Mouse (Mus musculus) spleen, embryonic (tissue): Measurements from ENCODE around the gene Cltb.
"Not testable (repeated sequence)": the region's sequence is repeated elsewhere in the genome, so short reads cannot be mapped to it uniquely, and the experiment has no call there.

Experiments
- CTCF ChIA-PET: fragments of 350-600 bp; sonication (Branson Sonifier 250); formaldehyde crosslinking; loops from one replicate; lab custom pipeline; 2022; lab: Charles Lee

Cltb gene

DNA sequence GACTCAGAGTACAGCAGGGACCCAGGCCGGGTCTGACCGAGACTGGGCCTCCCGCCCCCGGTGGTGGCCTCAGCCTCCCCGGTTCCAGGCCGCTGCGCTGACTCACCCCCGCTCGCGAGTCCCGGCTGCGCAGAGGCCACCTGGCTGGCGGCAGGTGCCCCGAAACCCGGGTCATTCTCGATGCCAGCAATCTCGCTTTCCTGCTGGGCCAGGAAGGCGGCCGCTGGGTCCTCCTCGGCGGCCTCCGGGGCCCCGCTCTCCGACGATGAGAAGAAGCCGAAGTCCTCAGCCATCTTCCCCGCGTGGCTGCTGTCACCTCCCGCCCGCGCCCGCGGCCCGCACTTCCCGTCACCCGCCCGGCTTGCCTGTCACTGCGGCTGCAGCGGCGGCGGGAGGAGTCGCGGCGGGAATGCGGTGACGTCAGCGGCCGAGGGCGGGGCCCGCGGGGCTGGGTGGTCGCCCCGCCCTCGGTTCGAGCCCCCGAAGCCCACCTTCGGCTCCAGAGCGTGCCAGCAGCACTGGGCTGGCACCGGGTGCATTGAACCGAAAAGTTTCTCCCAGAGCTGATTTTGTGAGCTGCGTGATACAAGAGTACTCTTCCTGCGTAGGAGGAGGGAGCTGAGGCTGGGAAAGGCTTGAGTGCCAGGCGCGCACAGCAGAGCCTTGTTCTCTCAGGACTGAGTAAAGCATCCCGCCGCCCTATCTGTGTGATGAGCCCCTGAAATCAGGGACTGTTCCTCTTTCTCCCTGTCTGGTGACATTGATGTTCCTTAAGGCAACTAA is at the start of gene Cltb:
Gene Cltb (minus strand): TSS at position 373 of the 783 bp plus-strand sequence.
- CTCF ChIA-PET: interaction anchor here (0.9 to 1.0 kb wide), 2 partner anchors 19 to 35 kb away, joined by 3 to 5 read pairs; no protein-coding TSS in a partner anchor

DNA sequence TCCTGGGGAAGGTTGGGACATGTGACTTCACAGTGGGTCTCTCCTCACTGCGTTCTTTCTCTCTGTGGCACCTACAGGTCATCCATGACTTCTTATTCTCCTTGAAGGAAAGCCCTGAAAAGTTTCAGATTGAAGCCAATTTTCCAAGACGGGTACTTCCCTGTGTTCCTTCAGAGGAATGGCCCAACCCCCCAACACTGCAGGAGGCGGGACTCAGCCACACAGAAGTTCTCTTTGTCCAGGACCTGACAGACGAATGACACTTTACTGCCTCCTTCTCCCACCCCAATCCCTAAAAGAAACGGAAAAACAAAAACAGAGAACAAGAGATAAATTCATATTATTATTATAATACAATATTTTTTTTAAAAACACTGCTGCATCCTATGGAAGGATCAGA is 49.7 kb upstream of the Cltb start:
- CTCF ChIA-PET: no interaction called here

DNA sequence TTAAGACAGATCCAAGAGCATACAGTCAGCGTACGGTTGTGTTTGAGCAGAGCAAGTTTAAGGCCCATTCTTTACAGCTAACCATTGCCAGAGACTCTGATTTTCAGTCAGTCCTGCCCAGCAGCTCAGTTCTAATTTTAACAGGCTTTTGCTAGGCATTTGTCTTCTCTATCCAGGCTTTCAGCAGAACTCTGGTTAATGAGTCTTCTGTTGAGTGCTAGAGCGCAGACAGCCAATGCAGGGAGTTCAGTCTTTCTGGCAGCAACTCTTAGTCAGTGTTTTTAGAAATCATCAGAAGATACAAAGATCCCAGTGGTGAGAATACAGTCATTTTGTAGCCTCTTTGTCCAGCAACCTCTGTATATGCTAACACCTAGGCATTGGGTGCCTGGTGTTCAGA is 39.3 kb upstream of the Cltb start:
- CTCF ChIA-PET: no interaction called here

DNA sequence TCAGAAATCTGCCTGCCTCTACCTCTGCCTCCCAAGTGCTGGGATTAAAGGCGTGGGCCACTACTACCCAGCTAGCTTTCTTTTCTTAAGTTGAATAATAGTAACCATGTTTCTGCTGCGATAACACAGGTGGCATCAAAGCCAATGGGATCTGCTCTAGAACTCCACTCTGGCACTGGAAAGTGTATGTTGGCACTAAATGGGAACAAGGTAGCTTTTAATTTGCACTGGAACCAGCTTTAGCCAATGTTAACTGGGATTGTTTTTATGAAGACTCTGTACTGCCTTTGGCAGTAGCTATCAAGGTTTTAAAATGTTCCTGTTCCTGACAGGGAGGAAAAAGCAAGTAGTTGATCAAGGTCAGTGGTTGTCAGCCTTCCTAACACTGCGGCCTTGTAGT is 23.9 kb upstream of the Cltb start:
- CTCF ChIA-PET: no interaction called here

DNA sequence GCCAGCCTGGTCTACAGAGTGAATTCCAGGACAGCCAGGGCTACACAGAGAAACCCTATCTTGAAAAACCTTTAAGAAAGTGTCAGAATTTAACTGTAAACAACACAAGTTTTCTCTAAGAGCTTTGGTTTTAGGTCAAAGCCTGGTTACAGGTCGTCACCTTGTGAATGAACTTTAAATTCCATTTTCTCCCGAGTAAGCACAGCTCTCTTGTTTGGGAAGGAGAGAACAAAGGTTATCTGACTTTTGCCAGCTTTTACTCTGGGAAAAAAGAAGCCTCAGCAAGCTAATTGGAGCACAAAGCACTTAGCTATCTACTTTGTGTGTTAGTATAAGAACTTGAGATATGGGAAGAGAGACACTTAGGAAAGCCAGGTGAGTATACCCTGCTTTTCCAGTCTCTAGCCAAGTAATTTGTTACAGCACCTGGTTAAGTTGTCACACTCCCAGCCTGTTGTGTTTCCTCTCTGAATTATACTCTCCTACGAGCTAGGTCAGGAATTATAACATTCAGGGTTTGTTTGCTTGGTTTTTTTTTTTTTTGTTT is 21.7 kb upstream of the Cltb start:
- CTCF ChIA-PET: interaction anchor here (0.9 kb wide), 1 partner anchor 11 kb away, joined by 3 read pairs; the partner anchor contains the start of gene Faf2

DNA sequence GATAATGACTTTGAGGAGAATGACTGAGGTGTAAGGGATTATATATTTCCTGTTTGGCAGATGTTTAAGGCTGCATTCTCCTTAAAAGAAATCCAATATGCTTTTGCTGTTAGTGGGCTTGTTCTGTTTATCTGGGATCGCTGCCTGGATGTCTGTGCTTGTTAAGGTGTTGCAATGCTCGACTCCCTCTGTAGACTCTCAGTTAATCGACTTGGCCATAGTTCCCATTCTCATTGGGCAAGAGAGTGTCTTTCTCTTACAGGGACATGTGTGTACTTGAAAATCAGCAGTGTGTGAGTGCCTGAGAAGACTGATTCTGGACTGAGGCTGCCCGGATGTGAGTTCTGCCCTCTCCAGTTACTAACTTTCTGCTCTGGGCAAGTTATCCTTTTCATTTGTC is 18.0 kb upstream of the Cltb start:
- CTCF ChIA-PET: no interaction called here

DNA sequence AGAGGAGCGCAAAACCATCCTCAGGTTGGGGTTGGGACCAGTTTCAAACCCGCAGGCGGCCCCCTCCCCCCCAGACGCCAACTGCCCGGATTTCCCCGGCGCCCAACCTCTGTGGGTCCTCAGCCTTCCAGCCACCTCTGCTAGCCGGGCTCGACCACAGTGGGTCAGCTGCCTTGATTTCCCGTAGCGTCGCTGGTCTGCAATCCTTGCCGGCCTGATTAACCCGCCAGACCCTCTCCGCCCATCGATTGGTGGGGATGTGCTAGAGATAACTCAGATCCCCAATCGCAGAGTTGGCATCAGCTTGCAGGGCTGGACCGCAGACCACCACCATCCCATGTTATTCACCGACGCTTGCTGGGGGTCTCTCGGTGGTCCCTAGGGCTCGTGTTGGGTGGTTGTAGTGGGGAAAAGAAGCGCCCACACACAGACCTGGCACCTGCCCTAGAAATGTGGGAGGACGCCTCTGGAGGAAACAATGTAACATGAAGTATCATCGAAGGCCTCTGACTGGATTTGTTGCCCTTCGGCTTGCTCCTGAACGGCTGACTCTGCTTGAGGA is 10.9 kb upstream of the Cltb start:
- CTCF ChIA-PET: interaction anchor here (1.0 kb wide), 1 partner anchor 11 kb away, joined by 3 read pairs; no protein-coding TSS in a partner anchor

DNA sequence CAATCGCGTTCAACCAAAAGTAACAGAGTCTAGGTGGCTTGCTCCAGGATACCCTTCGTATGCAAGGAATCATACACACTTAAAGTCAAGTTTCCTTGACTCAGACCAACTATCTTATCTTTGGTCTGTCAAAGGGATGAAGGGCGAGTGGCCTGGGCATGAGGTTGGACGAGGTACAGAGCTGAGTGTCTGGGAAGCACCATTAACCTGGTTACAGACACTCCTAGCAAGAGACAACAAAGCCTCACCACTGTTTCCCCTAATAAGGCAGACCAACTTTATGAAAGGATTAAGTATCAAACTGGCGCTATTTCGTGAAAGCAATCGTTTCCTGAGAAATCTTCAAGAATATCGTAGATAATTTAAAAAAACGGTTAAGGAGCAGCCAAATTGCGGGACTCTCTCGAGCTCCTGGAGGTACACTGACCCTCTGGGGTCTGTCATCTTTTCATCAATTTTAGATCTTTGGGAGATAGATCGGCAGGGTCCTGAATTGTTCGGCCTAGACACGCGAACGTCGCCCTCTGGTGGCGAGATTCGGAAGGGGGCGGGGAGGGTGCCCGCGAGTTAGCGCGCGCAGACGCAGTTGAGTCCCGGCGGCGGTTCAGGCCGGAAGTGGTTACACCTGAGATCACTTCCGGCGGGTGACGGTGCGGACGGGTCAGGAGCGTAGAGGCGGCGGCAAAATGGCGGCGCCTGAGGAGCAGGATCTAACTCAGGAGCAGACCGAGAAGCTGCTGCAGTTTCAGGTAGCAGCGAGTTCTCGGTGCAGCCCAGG is 10.2 kb upstream of the Cltb start, which contains the start of gene Faf2:
Gene Faf2 (plus strand): TSS at position 630 of the 778 bp plus-strand sequence.
- CTCF ChIA-PET: interaction anchor here (1.0 kb wide), 1 partner anchor 12 kb away, joined by 3 read pairs; no protein-coding TSS in a partner anchor

DNA sequence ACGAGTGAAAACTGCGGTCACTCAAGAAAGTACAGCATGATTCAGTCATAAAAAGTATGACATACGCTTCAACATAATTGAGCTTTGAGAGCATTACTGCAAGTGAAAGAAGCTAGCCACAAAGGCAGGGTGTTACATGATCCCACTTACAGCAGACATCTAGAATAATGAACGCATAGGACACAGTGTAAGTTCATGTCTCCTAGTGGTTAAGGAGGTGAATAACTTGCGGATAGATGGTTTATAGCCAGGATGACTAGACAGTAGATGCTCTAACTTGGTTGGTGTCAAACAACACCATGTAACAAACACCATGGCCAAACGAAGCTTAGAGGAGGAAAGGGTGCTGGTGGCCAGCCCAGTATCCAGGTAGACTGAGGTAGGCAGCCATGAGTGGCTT is 5.9 kb upstream of the Cltb start:
- CTCF ChIA-PET: interaction anchor here (1.0 kb wide), 1 partner anchor 13 kb away, joined by 4 read pairs; no protein-coding TSS in a partner anchor

DNA sequence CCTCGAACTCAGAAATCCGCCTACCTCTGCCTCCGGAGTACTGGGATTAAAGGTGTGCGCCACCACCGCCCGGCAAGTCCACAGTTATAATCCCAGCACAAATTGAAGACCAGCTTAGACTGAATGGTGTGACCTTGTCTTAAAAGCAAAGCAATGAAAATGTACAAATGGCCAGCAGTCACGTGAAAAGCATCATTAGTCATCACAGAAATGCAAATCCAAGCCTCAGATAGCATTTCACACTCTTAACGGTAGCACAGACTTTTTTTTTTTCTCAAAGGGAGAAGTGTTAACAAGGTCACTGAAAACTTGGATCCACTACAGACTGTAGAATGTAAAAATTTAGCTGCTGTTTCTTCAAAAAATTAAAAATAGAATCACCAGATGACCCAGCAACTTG is 5.2 kb upstream of the Cltb start:
- CTCF ChIA-PET: interaction anchor here (0.8 to 1.0 kb wide), 2 partner anchors 12 to 122 kb away, joined by 4 read pairs; no protein-coding TSS in a partner anchor

DNA sequence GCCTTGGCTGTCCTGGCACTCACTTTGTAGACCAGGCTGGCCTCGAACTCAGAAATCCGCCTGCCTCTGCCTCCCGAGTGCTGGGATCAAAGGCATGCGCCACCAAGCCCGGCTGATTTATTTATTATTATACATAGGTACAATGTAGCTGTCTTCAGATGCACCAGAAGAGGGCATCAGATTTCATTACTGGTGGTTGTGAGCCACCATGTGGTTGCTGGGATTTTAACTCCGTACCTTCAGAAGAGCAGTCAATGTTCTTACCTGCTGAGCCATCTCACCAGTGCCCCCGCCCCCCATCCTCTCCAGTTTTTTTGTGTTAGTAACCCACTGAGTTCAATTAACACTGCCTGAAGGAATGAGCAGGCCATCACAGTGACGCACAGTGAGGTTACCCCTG is 2.0 kb upstream of the Cltb start:
- CTCF ChIA-PET: not testable (repeated sequence)

DNA sequence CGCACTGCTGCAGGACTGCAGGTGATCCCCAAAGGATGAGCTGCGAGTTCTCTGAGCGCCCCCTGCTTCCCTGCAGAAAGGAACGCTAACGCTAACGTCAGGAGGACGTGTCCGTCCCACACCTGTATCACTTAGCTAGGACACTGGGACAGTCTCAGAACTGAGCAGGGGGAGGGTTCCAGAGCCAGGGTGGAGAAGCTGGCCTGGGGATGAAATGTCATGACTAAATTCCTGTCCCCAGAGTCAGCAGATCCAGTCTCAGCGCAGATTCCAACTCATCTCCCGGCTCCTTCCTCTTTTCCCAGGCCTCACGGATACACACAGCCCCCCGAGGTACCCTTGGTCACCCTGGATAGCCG is 552 bp downstream of the Cltb start:
- CTCF ChIA-PET: no interaction called here

DNA sequence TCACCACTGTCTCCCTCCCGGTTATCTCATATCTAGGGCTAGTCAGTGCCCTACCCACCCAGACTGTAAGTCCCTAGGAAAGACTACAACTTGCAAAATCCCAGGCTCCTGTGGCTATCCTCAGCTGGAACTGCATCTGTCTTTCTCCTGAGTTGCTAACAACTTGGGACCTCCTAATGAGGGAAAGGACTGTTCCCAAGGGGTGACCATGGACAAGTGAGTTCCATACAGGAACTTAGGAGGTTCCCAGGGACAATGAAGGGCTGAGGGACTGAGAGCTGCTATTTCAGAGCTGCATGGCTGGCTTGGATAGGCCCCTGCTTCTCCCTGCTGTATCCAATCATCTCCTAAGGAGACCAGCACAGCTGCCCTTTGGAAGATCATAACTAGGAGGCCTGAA is 1.8 kb downstream of the Cltb start:
- CTCF ChIA-PET: no interaction called here

DNA sequence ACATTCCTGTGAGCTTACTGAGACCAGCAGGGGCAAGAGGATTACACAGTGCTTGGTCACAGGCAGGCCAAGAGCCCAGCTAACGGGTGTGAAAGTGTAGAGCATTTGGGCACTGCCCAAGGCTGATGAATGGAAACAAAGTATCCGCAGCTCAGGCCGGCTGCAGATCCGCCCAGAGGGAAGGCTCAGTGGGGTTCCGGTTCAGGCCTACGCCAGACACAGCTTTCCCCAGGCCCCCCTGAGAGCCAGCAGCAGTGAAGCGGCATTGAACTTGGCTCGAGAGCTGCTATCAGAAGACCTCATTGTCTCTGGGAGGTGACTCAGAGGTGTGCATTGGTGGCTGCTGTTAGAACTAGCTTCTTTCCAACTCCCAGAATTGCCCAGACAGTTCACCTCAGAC is 2.5 kb downstream of the Cltb start:
- CTCF ChIA-PET: no interaction called here

DNA sequence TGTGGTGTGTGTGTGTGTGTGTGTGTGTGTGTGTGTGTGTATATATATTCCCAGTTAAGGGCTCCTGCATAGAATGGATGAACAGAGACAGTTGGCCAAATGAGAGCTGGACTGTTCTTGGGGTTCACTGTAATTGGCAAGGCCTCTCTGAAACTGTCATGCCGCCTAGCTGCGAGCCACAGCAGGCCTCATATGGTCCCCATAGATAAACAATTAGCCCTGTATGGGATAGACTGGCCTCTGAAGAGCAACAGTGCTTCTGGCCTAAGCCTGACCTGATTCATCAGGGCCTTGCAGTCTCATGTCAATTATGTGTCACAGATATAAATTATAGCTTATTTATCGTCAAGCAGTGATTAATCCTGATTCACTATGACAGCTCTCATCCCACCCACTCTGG is 3.1 kb downstream of the Cltb start:
- CTCF ChIA-PET: no interaction called here

DNA sequence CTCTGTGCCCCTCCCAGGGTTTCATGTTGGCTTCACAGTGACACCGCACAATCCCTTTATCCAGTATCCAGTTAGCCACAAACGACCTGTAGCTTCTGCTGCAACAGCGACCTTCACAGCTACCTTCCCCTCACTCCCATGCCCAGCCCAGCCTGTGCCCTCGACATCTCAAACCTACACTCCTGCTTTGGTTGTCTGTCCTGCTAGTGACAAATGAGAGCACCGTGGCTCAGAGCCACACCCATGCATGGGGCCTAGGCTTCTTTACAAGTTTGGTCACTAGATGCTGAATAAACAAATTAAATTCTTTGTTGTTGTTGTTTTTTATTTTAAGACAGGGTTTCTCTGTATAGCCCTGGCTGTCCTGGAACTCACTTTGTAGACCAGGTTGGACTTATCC is 3.9 kb downstream of the Cltb start:
- CTCF ChIA-PET: no interaction called here

DNA sequence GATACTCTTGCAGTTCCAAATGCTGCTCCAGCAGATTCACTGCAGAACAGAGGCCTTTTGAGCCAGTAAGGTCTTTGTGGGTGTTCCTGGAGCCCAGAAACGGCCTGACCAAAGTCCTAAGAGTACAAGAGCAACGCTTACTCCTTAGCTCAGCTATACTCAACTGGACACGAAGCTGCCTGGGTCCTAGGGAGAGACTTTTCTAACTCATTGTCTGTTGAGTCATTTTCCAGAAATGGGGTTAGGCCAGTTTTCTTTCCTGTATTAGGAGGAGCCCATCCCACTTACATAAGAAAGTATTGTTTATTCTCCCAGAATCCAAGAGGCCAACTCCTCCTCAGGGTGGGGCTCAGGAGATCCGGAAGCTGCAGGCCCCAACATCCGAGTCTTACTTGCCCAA is 5.7 kb downstream of the Cltb start:
- CTCF ChIA-PET: interaction anchor here (0.6 to 0.7 kb wide), 2 partner anchors 83 to 188 kb away, joined by 3 to 7 read pairs; no protein-coding TSS in a partner anchor

DNA sequence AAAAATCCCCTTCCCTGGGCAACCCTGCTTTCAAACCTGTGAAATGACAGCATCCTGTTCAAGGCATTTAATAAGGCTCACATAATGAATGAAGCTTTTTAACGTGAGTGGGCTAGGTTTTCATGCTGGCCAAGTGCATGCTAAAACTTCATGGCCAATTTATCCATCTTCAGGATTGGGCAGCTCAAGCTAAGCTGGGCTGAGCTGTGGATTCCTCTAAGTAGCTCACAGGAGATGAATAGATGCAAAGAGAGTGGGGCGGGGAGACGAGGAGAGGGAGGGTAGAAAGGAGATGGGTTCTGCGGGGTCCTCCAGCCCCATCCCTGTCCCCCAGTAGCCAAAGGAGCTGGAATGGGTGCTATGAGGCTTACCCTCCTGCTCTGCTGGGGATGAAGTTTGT is 6.9 kb downstream of the Cltb start:
- CTCF ChIA-PET: interaction anchor here (1.1 kb wide), 1 partner anchor 13 kb away, joined by 4 read pairs; no protein-coding TSS in a partner anchor

DNA sequence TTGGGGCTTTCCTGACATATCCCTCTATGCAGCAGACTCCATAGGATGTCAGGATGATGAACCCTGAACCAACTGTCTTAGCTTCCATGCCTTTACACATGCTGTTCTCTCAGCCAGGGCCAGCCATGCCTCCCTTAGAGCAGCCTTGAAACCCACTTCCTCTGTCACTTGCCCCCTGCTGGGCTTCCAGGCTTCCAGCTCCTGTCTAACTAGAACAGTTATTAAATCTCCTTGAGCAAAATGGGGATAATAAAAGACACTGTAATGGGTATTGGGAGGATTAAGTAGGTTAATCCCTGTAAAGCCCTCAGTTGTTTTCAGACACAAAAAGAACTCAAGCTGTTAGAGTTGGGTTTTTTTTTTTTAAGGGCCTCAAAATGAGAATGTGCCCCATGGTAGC is 7.6 kb downstream of the Cltb start:
- CTCF ChIA-PET: interaction anchor here (1.1 kb wide), 1 partner anchor 13 kb away, joined by 4 read pairs; no protein-coding TSS in a partner anchor

DNA sequence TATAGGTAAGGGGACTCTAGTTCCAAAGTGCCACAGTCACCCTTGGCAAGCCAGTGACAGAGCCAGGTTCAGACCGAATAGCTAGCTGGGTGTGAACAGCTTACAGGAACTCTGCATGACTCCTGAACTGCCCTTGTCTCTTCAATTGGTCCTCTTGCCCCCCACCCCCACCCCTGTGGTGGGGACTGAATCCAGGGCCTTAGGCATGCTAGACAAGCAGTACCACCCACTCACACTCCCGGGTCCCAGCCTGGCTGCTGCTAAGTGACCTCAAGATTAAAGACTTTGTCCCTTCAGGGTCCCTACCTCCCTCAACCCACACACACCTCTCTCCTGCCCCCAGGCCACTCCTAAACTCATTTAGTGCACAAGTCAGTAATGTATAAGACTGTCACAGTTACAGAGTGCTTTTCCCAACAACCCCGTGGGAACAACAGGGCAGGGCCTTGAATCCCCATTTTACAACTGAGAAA is 8.5 kb downstream of the Cltb start:
- CTCF ChIA-PET: no interaction called here

DNA sequence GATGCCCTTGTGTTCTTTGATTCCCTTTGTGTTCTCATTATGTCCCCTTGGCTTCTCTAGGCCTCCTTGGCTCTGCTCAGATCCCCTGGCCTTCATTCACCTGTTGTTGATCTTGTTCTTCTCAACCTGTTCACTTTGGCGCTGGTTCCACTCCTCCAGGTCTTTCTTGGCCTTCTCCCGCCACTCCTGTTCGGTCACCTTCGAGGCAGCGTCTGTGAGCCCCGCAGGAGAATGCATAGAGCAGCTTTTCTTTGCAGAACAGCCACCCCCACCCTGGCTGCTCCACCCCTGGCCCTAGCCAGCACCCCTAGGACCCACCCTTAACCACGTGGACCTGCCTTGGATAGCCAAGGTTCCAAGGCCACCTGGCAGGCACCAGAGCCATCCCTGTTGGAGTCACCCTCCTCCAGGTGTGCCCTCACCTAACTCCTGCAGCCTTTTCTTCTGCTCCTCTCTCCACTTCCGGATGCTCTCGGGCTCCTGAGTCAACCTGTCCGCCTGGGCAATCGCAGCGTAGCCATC is 12.5 kb downstream of the Cltb start:
- CTCF ChIA-PET: no interaction called here
